Mouse (Mus musculus): ENCODE results near the gene Man2a2. TPM values are rescaled to one million over a fixed set of nuclear protein-coding genes. Genes with fewer than 3 reads are reported as not detected.

Gene Man2a2
- total and polyA plus RNA-seq, 3 experiments, result 55.7 to 75.8 (median 58.7) TPM

- peak; percentile 93 for TF ChIP-seq POLR2A (IDR thresholded peaks at IDR 0.05; ENCODE audit: insufficient read depth, low read depth, low read length)
- TF ChIP-seq EP300 (IDR thresholded peaks at IDR 0.05; ENCODE audit: insufficient read depth, low read depth, low read length), result peak; percentile 89
- TF ChIP-seq CTCF (IDR thresholded peaks at IDR 0.05), result no peak
- Histone ChIP-seq H3K27me3 (ENCODE audit: control insufficient read depth, insufficient read depth, low read length) (no peaks in the 10 kb centered on the region), H3K27ac (peak within 1 kb of the TSS; percentile 99), H3K36me3 (ENCODE audit: control insufficient read depth, insufficient read depth, low read length) (no peaks in the 10 kb centered on the region), H3K79me2 (replicated peaks; ENCODE audit: control insufficient read depth, insufficient read depth, low read length) (no peaks in the 10 kb centered on the region), H3K9ac (ENCODE audit: low read depth, low read length) (peak within 1 kb of the TSS; percentile 79), H3K4me3 (peak within 1 kb of the TSS; percentile 64), H3K4me1 (ENCODE audit: control insufficient read depth, insufficient read depth, low read length) (peaks cover 3% of the 10 kb centered on the region; the same call in 1 of the 2 replicates)
- under 1% methylated on average over 38 of the region's 38 CpGs for WGBS
- intact Hi-C loops (cut with DNase I), result loop anchor here (1.0 kb wide), 1 partner anchor 17 kb away; the partner anchor contains the start of gene Unc45a
- DNase-seq, result peak; percentile 95 to 96
Measured at GRCm38 (mm10) chr7:80324043-80324815, 46.9 kb downstream of the Man2a2 start, which contains the start of gene Rccd1. Gene Rccd1 (minus strand): TSS chr7:80324454.

GRCm38 (mm10) chr7:80323336-80323735 lies 47.8 kb downstream of the Man2a2 start:
- TF ChIP-seq CTCF (IDR thresholded peaks at IDR 0.05), result no peak
- no peak for TF ChIP-seq EP300 (IDR thresholded peaks at IDR 0.05; ENCODE audit: insufficient read depth, low read depth, low read length)
- TF ChIP-seq POLR2A (IDR thresholded peaks at IDR 0.05; ENCODE audit: insufficient read depth, low read depth, low read length), result no peak
- Histone ChIP-seq H3K27me3 (ENCODE audit: control insufficient read depth, insufficient read depth, low read length) (no peaks in the 10 kb centered on the region), H3K4me3 (peak overlapping the region; percentile 64), H3K4me1 (ENCODE audit: control insufficient read depth, insufficient read depth, low read length) (peaks cover 3% of the 10 kb centered on the region; the same call in 1 of the 2 replicates), H3K27ac (peak overlapping the region; percentile 99), H3K9ac (ENCODE audit: low read depth, low read length) (peak overlapping the region; percentile 79), H3K36me3 (ENCODE audit: control insufficient read depth, insufficient read depth, low read length) (no peaks in the 10 kb centered on the region), H3K79me2 (replicated peaks; ENCODE audit: control insufficient read depth, insufficient read depth, low read length) (no peaks in the 10 kb centered on the region)
- DNase-seq, result no peak
- intact Hi-C loops (cut with DNase I), result loop anchor here (1.0 kb wide), 1 partner anchor 29 kb away; the partner anchor contains the start of gene Prc1
- 22% methylated on average over 8 of the region's 8 CpGs for WGBS

DNA sequence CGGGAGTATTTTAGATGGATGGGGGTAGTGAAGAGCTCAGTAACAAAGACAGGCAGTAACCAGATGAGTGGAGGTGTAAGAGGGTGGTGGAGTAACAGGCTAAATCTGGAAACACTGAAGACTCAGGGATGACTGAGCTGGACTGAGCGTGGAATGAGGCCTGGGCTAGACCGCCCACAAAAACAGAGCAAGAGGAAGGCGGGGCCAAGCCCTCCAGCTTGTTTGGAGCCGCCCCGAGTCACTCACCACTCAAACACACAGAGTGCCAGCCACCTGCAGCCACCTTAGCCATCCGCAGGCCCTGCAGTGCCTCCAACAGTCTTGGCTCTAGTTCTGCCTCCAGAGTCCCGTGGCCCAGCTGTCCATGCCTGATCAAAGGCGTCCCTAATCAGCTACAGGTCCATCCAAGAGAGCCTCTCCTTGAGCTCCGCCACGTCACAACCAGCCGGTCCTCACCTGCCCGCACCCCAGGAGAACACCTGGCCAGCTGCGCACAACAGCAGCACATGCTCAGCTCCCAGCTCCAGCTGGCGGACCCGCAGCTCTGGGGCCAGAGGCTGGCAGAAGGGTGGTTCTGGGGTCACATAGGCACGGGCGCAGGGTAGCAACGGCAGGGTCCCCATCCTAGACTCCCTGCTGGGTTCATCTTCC lies 51.2 kb downstream of the Man2a2 start:
- H3K27ac ChIP-seq, result no peak overlapping the region
- no peak overlapping the region for H3K9ac ChIP-seq (ENCODE audit: low read depth, low read length)

DNA sequence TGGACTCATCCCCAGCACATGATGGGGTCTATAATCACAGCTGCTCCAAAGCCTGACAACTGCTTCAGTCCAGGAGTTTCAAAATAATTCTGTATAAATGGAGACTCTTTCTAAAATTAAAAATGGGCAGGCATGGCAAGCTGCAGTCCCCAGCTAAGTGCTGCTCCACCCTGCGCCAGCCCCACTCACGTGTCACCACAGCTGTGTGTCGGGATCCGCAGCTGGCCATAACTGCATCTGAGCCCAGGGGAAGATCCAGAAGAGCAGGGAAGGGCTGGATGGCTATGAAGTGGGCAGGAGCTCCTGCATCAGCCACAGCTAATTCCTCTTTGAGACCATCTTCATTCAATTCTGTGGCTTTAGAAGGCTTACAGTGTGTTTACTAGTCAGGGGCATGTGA lies 52.5 kb downstream of the Man2a2 start:
- H3K36me3 ChIP-seq (ENCODE audit: control insufficient read depth, insufficient read depth, low read length), result no peaks in the 10 kb centered on the region
- no peak overlapping the region for H3K27ac ChIP-seq
- H3K9ac ChIP-seq (ENCODE audit: low read depth, low read length), result no peak overlapping the region
- WGBS, result 88% methylated on average over 4 of the region's 4 CpGs
- intact Hi-C loops (cut with DNase I), result no loop called here
- H3K27me3 ChIP-seq (ENCODE audit: control insufficient read depth, insufficient read depth, low read length), result no peaks in the 10 kb centered on the region
- H3K4me1 ChIP-seq (ENCODE audit: control insufficient read depth, insufficient read depth, low read length), result peaks cover 3% of the 10 kb centered on the region; the same call in 1 of the 2 replicates
- no peak overlapping the region for H3K4me3 ChIP-seq
- no peak for DNase-seq
- TF ChIP-seq CTCF (IDR thresholded peaks at IDR 0.05), result no peak
- TF ChIP-seq EP300 (IDR thresholded peaks at IDR 0.05; ENCODE audit: insufficient read depth, low read depth, low read length), result no peak
- TF ChIP-seq POLR2A (IDR thresholded peaks at IDR 0.05; ENCODE audit: insufficient read depth, low read depth, low read length), result no peak
- H3K79me2 ChIP-seq (replicated peaks; ENCODE audit: control insufficient read depth, insufficient read depth, low read length), result no peaks in the 10 kb centered on the region

More for the DNA sequence above, 51.2 kb downstream of the Man2a2 start:
- Histone ChIP-seq H3K4me1 (ENCODE audit: control insufficient read depth, insufficient read depth, low read length) (peaks cover 3% of the 10 kb centered on the region; the same call in 1 of the 2 replicates), H3K36me3 (ENCODE audit: control insufficient read depth, insufficient read depth, low read length) (no peaks in the 10 kb centered on the region), H3K27me3 (ENCODE audit: control insufficient read depth, insufficient read depth, low read length) (no peaks in the 10 kb centered on the region), H3K79me2 (replicated peaks; ENCODE audit: control insufficient read depth, insufficient read depth, low read length) (no peaks in the 10 kb centered on the region), H3K4me3 (no peak overlapping the region)
- TF ChIP-seq EP300 (IDR thresholded peaks at IDR 0.05; ENCODE audit: insufficient read depth, low read depth, low read length), result no peak
- TF ChIP-seq CTCF (IDR thresholded peaks at IDR 0.05), result no peak
- TF ChIP-seq POLR2A (IDR thresholded peaks at IDR 0.05; ENCODE audit: insufficient read depth, low read depth, low read length), result no peak
- 84% methylated on average over 19 of the region's 19 CpGs for WGBS
- intact Hi-C loops (cut with DNase I), result no loop called here
- DNase-seq, result no peak

GRCm38 (mm10) chr7:80317439-80318115 lies 53.6 kb downstream of the Man2a2 start:
- Histone ChIP-seq H3K4me3 (no peak overlapping the region), H3K27me3 (ENCODE audit: control insufficient read depth, insufficient read depth, low read length) (no peaks in the 10 kb centered on the region), H3K27ac (no peak overlapping the region), H3K36me3 (ENCODE audit: control insufficient read depth, insufficient read depth, low read length) (no peaks in the 10 kb centered on the region), H3K4me1 (ENCODE audit: control insufficient read depth, insufficient read depth, low read length) (no peaks in the 10 kb centered on the region), H3K9ac (ENCODE audit: low read depth, low read length) (no peak overlapping the region), H3K79me2 (replicated peaks; ENCODE audit: control insufficient read depth, insufficient read depth, low read length) (no peaks in the 10 kb centered on the region)
- intact Hi-C loops (cut with DNase I), result no loop called here
- WGBS, result 64% methylated on average over 1 of the region's 1 CpGs
- DNase-seq, result no peak
- TF ChIP-seq POLR2A (IDR thresholded peaks at IDR 0.05; ENCODE audit: insufficient read depth, low read depth, low read length) (no peak), CTCF (IDR thresholded peaks at IDR 0.05) (no peak), EP300 (IDR thresholded peaks at IDR 0.05; ENCODE audit: insufficient read depth, low read depth, low read length) (no peak)
